Mouse (Mus musculus) thymus, adult 2 months (tissue): ENCODE results near the gene Pus7. TPM values are rescaled to one million over a fixed set of nuclear protein-coding genes. Genes with fewer than 3 reads are reported as not detected.

Experiments used
- DNase-seq: peaks from one replicate; pipeline ENCODE4 v3.0.0; 2021
- H3K27ac ChIP-seq: fragments of 200-500 bp; 2 replicates; pipeline ENCODE4 v1.5.1; 2012; ENCODE audit warnings: low read length, control low read depth; ENCODE audit not compliant: control insufficient read depth, insufficient read depth
- H3K27me3 ChIP-seq: fragments of 200-500 bp; 2 replicates; pipeline ENCODE4 v1.6.1; 2012; ENCODE audit warnings: mild to moderate bottlenecking, low read length, moderate library complexity, mixed read lengths; ENCODE audit not compliant: control insufficient read depth, insufficient read depth
- H3K36me3 ChIP-seq: fragments of 200-500 bp; 2 replicates; pipeline ENCODE4 v1.6.1; 2012; ENCODE audit warnings: mild to moderate bottlenecking, low read length, moderate library complexity; ENCODE audit not compliant: control insufficient read depth, insufficient read depth
- H3K4me1 ChIP-seq: fragments of 200-500 bp; replicated peaks from 2 replicates; pipeline ENCODE4 v1.6.1; 2012; ENCODE audit warnings: low read length; ENCODE audit not compliant: control insufficient read depth, insufficient read depth
- H3K4me3 ChIP-seq: fragments of 200-500 bp; 2 replicates; pipeline ENCODE4 v1.5.1; 2012; ENCODE audit warnings: mild to moderate bottlenecking, low read length, control low read depth, moderate library complexity; ENCODE audit not compliant: control insufficient read depth, insufficient read depth
- CTCF ChIP-seq: fragments of 200-500 bp; IDR thresholded peaks from 2 replicates; pipeline ENCODE4 v1.5.1; 2012; ENCODE audit warnings: mild to moderate bottlenecking, control low read depth, low read length, moderate library complexity, borderline replicate concordance; ENCODE audit not compliant: control insufficient read depth, poor library complexity, insufficient read depth; ENCODE audit errors: extremely low read depth
- POLR2A ChIP-seq: fragments of 200-500 bp; IDR thresholded peaks from 2 replicates; pipeline ENCODE4 v1.6.1; 2012; ENCODE audit warnings: mild to moderate bottlenecking, low read length, control low read depth, moderate library complexity; ENCODE audit not compliant: control insufficient read depth, poor library complexity, insufficient read depth; ENCODE audit errors: extremely low read depth
- WGBS: fragments of 180-500 bp; shearing (Covaris S2); methylation state at CpG from one replicate; pipeline ENCODE4 v1.1.7; 2018; 5-methylcytosine and 5-hydroxymethylcytosine counted together
- polyA plus RNA-seq: library from polyadenylated mRNA; depleted of rRNA; stranded (reverse); fragments of >200 nt; gene quantifications from 2 replicates; pipeline ENCODE4 v1.2.3, GENCODE M21; 2012; rRNA removed

The Pus7 gene
- 4.7 and 4.9 TPM in 2 replicates for polyA plus RNA-seq

- H3K36me3 ChIP-seq: no peaks in the 10 kb centered on the region
- no peak for TF ChIP-seq POLR2A
- TF ChIP-seq CTCF: peak; percentile 28; the same call in 1 of the 2 replicates
- no peaks in the 10 kb centered on the region for H3K27me3 ChIP-seq
- no peak within 1 kb of the TSS for H3K27ac ChIP-seq
- peak; percentile 79 for DNase-seq
- under 1% methylated on average over 86 of the region's 86 CpGs for WGBS
- peak within 1 kb of the TSS; percentile 89 for H3K4me3 ChIP-seq
- peaks cover 5% of the 10 kb centered on the region; the same call in 1 of the 2 replicates for H3K4me1 ChIP-seq
Observed at GRCm38 (mm10) chr5:23782931-23783877, at the start of gene Pus7. Pus7 (minus strand) TSS chr5:23783711.

- Histone ChIP-seq H3K36me3 (no peaks in the 10 kb centered on the region), H3K4me3 (no peak overlapping the region), H3K27me3 (no peaks in the 10 kb centered on the region), H3K27ac (no peak overlapping the region), H3K4me1 (0 out of 2 replicates have a peak, but pooled peaks cover 3% of the 10 kb centered on the region)
- 46% methylated on average over 58 of the region's 58 CpGs for WGBS
- TF ChIP-seq CTCF: no peak
- no peak for TF ChIP-seq POLR2A
- no peak for DNase-seq
Observed at GRCm38 (mm10) chr5:23830897-23831752, 47.6 kb upstream of the Pus7 start.

- Histone ChIP-seq H3K36me3 (no peaks in the 10 kb centered on the region), H3K27ac (no peak overlapping the region), H3K4me3 (no peak overlapping the region), H3K4me1 (0 out of 2 replicates have a peak, but pooled peaks cover 3% of the 10 kb centered on the region), H3K27me3 (no peaks in the 10 kb centered on the region)
- DNase-seq: peak; percentile 78
- no peak; the same call in 1 of the 2 replicates for TF ChIP-seq CTCF
- TF ChIP-seq POLR2A: no peak
- 43% methylated on average over 11 of the region's 11 CpGs for WGBS
Observed at GRCm38 (mm10) chr5:23826321-23827004, 43.0 kb upstream of the Pus7 start.

GRCm38 (mm10) chr5:23824171-23824733 lies 40.7 kb upstream of the Pus7 start:
- H3K27me3 ChIP-seq: no peaks in the 10 kb centered on the region
- 82% methylated on average over 8 of the region's 8 CpGs for WGBS
- no peak overlapping the region for H3K27ac ChIP-seq
- peaks cover 6% of the 10 kb centered on the region; the same call in 1 of the 2 replicates for H3K36me3 ChIP-seq
- H3K4me3 ChIP-seq: no peak overlapping the region
- DNase-seq: no peak
- TF ChIP-seq POLR2A: no peak
- TF ChIP-seq CTCF: no peak
- H3K4me1 ChIP-seq: no peaks in the 10 kb centered on the region

GRCm38 (mm10) chr5:23822306-23822705 lies 38.8 kb upstream of the Pus7 start:
- Histone ChIP-seq H3K27me3 (no peaks in the 10 kb centered on the region), H3K4me1 (no peaks in the 10 kb centered on the region), H3K27ac (no peak overlapping the region), H3K4me3 (no peak overlapping the region), H3K36me3 (peaks cover 13% of the 10 kb centered on the region)
- 84% methylated on average over 11 of the region's 11 CpGs for WGBS
- DNase-seq: no peak
- TF ChIP-seq CTCF: no peak
- no peak for TF ChIP-seq POLR2A

GRCm38 (mm10) chr5:23816681-23817080 lies 33.2 kb upstream of the Pus7 start:
- no peaks in the 10 kb centered on the region for H3K4me1 ChIP-seq
- no peaks in the 10 kb centered on the region for H3K27me3 ChIP-seq
- TF ChIP-seq POLR2A: no peak
- no peak for TF ChIP-seq CTCF
- H3K4me3 ChIP-seq: no peak overlapping the region
- H3K27ac ChIP-seq: no peak overlapping the region
- DNase-seq: no peak
- H3K36me3 ChIP-seq: peaks cover 38% of the 10 kb centered on the region
- 98% methylated on average over 15 of the region's 15 CpGs for WGBS
